Mouse (Mus musculus): ENCODE results near the gene Rasa1. TPM values are rescaled to one million over a fixed set of nuclear protein-coding genes. Genes with fewer than 3 reads are reported as not detected.

Gene Rasa1
- polyA plus RNA-seq, 1 experiment, result 11.3 TPM

GRCm38 (mm10) chr13:85274572-85274971, 14.4 kb downstream of the Rasa1 start:
- H3K4me2 ChIP-seq (ENCODE audit: low read depth), result no peak overlapping the region
- no peaks in the 10 kb centered on the region for H3K27me3 ChIP-seq (ENCODE audit: control insufficient read depth, insufficient read depth, insufficient read length)
- no peak overlapping the region for H3K4me3 ChIP-seq
- no peak overlapping the region for H3ac ChIP-seq (ENCODE audit: control insufficient read depth, insufficient read length)
- H3K79me2 ChIP-seq (ENCODE audit: control insufficient read depth, insufficient read depth), result peaks cover 100% of the 10 kb centered on the region
- TF ChIP-seq POLR2AphosphoS2 (IDR thresholded peaks at IDR 0.05; ENCODE audit: insufficient read length, low read depth) (no peak), MYOG (IDR thresholded peaks at IDR 0.05; ENCODE audit: control insufficient read depth in 1 of 3, insufficient read depth in 1 of 3, insufficient read length in 2 of 3, low read depth in 2 of 3) (no peak), TCF12 (IDR thresholded peaks at IDR 0.05; ENCODE audit: insufficient read depth, poor library complexity, severe bottlenecking) (no peak), MYOD1 (IDR thresholded peaks at IDR 0.05; ENCODE audit: control insufficient read depth in 1 of 3, insufficient read length in 2 of 3, low read depth in 2 of 3) (no peak), CEBPB (IDR thresholded peaks at IDR 0.05; ENCODE audit: insufficient read depth, poor library complexity, severe bottlenecking) (no peak), POLR2A (IDR thresholded peaks at IDR 0.05; ENCODE audit: insufficient read length, low read depth) (no peak), SRF (IDR thresholded peaks at IDR 0.05; ENCODE audit: control insufficient read depth, insufficient read length, low read depth) (no peak), TCF3 (IDR thresholded peaks at IDR 0.05; ENCODE audit: insufficient read length, low read depth) (no peak), REST (IDR thresholded peaks at IDR 0.05; ENCODE audit: insufficient read depth, insufficient read length) (no peak), E2F4 (IDR thresholded peaks at IDR 0.05; ENCODE audit: insufficient read depth) (no peak), MAX (IDR thresholded peaks at IDR 0.05; ENCODE audit: low read depth) (no peak), USF1 (IDR thresholded peaks at IDR 0.05; ENCODE audit: low read depth) (no peak)
- no peaks in the 10 kb centered on the region for H3K36me3 ChIP-seq (ENCODE audit: control insufficient read depth, insufficient read depth)

GRCm38 (mm10) chr13:85273788-85274187, 15.1 kb downstream of the Rasa1 start:
- TF ChIP-seq MAX (IDR thresholded peaks at IDR 0.05; ENCODE audit: low read depth) (no peak), POLR2A (IDR thresholded peaks at IDR 0.05; ENCODE audit: insufficient read length, low read depth) (no peak), E2F4 (IDR thresholded peaks at IDR 0.05; ENCODE audit: insufficient read depth) (no peak), TCF3 (IDR thresholded peaks at IDR 0.05; ENCODE audit: insufficient read length, low read depth) (no peak), CEBPB (IDR thresholded peaks at IDR 0.05; ENCODE audit: insufficient read depth, poor library complexity, severe bottlenecking) (no peak), POLR2AphosphoS2 (IDR thresholded peaks at IDR 0.05; ENCODE audit: insufficient read length, low read depth) (no peak)
- Histone ChIP-seq H3K79me2 (ENCODE audit: control insufficient read depth, insufficient read depth) (peaks cover 100% of the 10 kb centered on the region), H3K36me3 (ENCODE audit: control insufficient read depth, insufficient read depth) (no peaks in the 10 kb centered on the region), H3K4me2 (ENCODE audit: low read depth) (no peak overlapping the region), H3ac (ENCODE audit: control insufficient read depth, insufficient read length) (no peak overlapping the region), H3K4me3 (no peak overlapping the region), H3K27me3 (ENCODE audit: control insufficient read depth, insufficient read depth, insufficient read length) (no peaks in the 10 kb centered on the region)

- Histone ChIP-seq H3K36me3 (ENCODE audit: control insufficient read depth, insufficient read depth) (peaks cover 34% of the 10 kb centered on the region), H3K79me2 (ENCODE audit: control insufficient read depth, insufficient read depth) (peaks cover 11% of the 10 kb centered on the region), H3K4me3 (no peak overlapping the region), H3K4me2 (ENCODE audit: low read depth) (no peak overlapping the region), H3ac (ENCODE audit: control insufficient read depth, insufficient read length) (no peak overlapping the region), H3K27me3 (ENCODE audit: control insufficient read depth, insufficient read depth, insufficient read length) (no peaks in the 10 kb centered on the region)
- TF ChIP-seq E2F4 (IDR thresholded peaks at IDR 0.05; ENCODE audit: insufficient read depth), result no peak
- no peak for TF ChIP-seq POLR2AphosphoS2 (IDR thresholded peaks at IDR 0.05; ENCODE audit: insufficient read length, low read depth)
- TF ChIP-seq MYOG (IDR thresholded peaks at IDR 0.05; ENCODE audit: control insufficient read depth in 1 of 3, insufficient read depth in 1 of 3, insufficient read length in 2 of 3, low read depth in 2 of 3), result no peak
- TF ChIP-seq REST (IDR thresholded peaks at IDR 0.05; ENCODE audit: insufficient read depth, insufficient read length), result no peak
- no peak for TF ChIP-seq CEBPB (IDR thresholded peaks at IDR 0.05; ENCODE audit: insufficient read depth, poor library complexity, severe bottlenecking)
- TF ChIP-seq POLR2A (IDR thresholded peaks at IDR 0.05; ENCODE audit: insufficient read length, low read depth), result no peak
Observed at GRCm38 (mm10) chr13:85238760-85239159, 50.2 kb downstream of the Rasa1 start.

DNA sequence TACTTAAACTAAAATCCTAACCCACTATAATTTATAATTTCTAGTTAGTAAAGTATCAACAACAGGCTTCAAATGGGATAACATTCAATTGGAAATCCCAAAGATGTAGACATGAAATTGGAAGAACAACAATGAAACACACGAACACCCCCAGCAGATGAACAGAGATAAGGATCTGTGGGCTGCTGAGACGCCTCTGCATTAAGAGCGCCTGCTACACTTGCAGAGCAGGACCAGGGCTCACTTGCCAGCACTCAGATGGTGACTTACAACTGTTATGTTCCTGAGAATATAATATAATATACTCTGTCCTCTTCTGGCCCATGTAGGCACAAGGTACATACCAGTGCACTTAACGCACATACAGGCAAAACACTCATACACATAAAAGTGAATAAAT, 70.3 kb downstream of the Rasa1 start:
- TF ChIP-seq USF1 (IDR thresholded peaks at IDR 0.05; ENCODE audit: low read depth), result no peak
- no peak for TF ChIP-seq MYOD1 (IDR thresholded peaks at IDR 0.05; ENCODE audit: control insufficient read depth in 1 of 3, insufficient read length in 2 of 3, low read depth in 2 of 3)
- TF ChIP-seq TCF3 (IDR thresholded peaks at IDR 0.05; ENCODE audit: insufficient read length, low read depth), result no peak
- no peak for TF ChIP-seq REST (IDR thresholded peaks at IDR 0.05; ENCODE audit: insufficient read depth, insufficient read length)
- TF ChIP-seq POLR2A (IDR thresholded peaks at IDR 0.05; ENCODE audit: insufficient read length, low read depth), result no peak
- no peak for TF ChIP-seq POLR2AphosphoS2 (IDR thresholded peaks at IDR 0.05; ENCODE audit: insufficient read length, low read depth)
- TF ChIP-seq E2F4 (IDR thresholded peaks at IDR 0.05; ENCODE audit: insufficient read depth), result no peak
- H3K79me2 ChIP-seq (ENCODE audit: control insufficient read depth, insufficient read depth), result no peaks in the 10 kb centered on the region
- H3K4me3 ChIP-seq, result no peak overlapping the region
- H3K27me3 ChIP-seq (ENCODE audit: control insufficient read depth, insufficient read depth, insufficient read length), result no peaks in the 10 kb centered on the region
- no peak overlapping the region for H3K4me2 ChIP-seq (ENCODE audit: low read depth)
- no peak overlapping the region for H3ac ChIP-seq (ENCODE audit: control insufficient read depth, insufficient read length)
- peaks cover 65% of the 10 kb centered on the region for H3K36me3 ChIP-seq (ENCODE audit: control insufficient read depth, insufficient read depth)

GRCm38 (mm10) chr13:85210353-85210752, 78.6 kb downstream of the Rasa1 start:
- Histone ChIP-seq H3K36me3 (ENCODE audit: control insufficient read depth, insufficient read depth) (peaks cover 53% of the 10 kb centered on the region), H3K4me3 (no peak overlapping the region), H3ac (ENCODE audit: control insufficient read depth, insufficient read length) (no peak overlapping the region), H3K4me2 (ENCODE audit: low read depth) (no peak overlapping the region), H3K27me3 (ENCODE audit: control insufficient read depth, insufficient read depth, insufficient read length) (no peaks in the 10 kb centered on the region), H3K79me2 (ENCODE audit: control insufficient read depth, insufficient read depth) (no peaks in the 10 kb centered on the region)
- no peak for TF ChIP-seq MYOD1 (IDR thresholded peaks at IDR 0.05; ENCODE audit: control insufficient read depth in 1 of 3, insufficient read length in 2 of 3, low read depth in 2 of 3)
- no peak for TF ChIP-seq SRF (IDR thresholded peaks at IDR 0.05; ENCODE audit: control insufficient read depth, insufficient read length, low read depth)
- TF ChIP-seq TCF12 (IDR thresholded peaks at IDR 0.05; ENCODE audit: insufficient read depth, poor library complexity, severe bottlenecking), result no peak
- TF ChIP-seq MYOG (IDR thresholded peaks at IDR 0.05; ENCODE audit: control insufficient read depth in 1 of 3, insufficient read depth in 1 of 3, insufficient read length in 2 of 3, low read depth in 2 of 3), result no peak
- no peak for TF ChIP-seq REST (IDR thresholded peaks at IDR 0.05; ENCODE audit: insufficient read depth, insufficient read length)
- no peak for TF ChIP-seq POLR2AphosphoS2 (IDR thresholded peaks at IDR 0.05; ENCODE audit: insufficient read length, low read depth)
- TF ChIP-seq TCF3 (IDR thresholded peaks at IDR 0.05; ENCODE audit: insufficient read length, low read depth), result no peak
- no peak for TF ChIP-seq CEBPB (IDR thresholded peaks at IDR 0.05; ENCODE audit: insufficient read depth, poor library complexity, severe bottlenecking)
- no peak for TF ChIP-seq MAX (IDR thresholded peaks at IDR 0.05; ENCODE audit: low read depth)
- TF ChIP-seq USF1 (IDR thresholded peaks at IDR 0.05; ENCODE audit: low read depth), result no peak
- no peak for TF ChIP-seq POLR2A (IDR thresholded peaks at IDR 0.05; ENCODE audit: insufficient read length, low read depth)
- no peak for TF ChIP-seq E2F4 (IDR thresholded peaks at IDR 0.05; ENCODE audit: insufficient read depth)

All from myocyte (in vitro differentiated cells).